In genomic region chr8:122566766-122567165, GRCm38 (mm10) we compare ENCODE assay signal across 8 mouse cellular contexts. TPM values are rescaled to one million over a fixed set of nuclear protein-coding genes. Genes with fewer than 3 reads are reported as not detected.
DNase-seq lines count a peak whose midpoint lies in the region; ATAC-seq and TF ChIP-seq lines count a peak whose summit lies in the region.

No protein-coding gene starts in this region.

- TF ChIP-seq CTCF in bone marrow, adult 2 months (IDR thresholded peaks at IDR 0.05; ENCODE audit: control insufficient read depth, insufficient read depth, low read length), result no peak

- peak overlapping the region; percentile 80 for H3K9ac ChIP-seq in lung, embryonic 16.5 days (ENCODE audit: low read length)
- H3K9ac ChIP-seq in forebrain, embryonic 16.5 days (replicated peaks; ENCODE audit: low read depth, low read length), result peak overlapping the region; percentile 75
- peak overlapping the region; percentile 99 for H3K9ac ChIP-seq in liver, embryonic 11.5 days (ENCODE audit: low read depth, low read length)
- H3K9ac ChIP-seq in stomach, embryonic 15.5 days, result peak overlapping the region; percentile 67; the same call in 1 of the 2 replicates

- peak overlapping the region; percentile 82 for H3K4me3 ChIP-seq in lung, embryonic 16.5 days (ENCODE audit: low read length)
- peak overlapping the region; percentile 95 for H3K4me3 ChIP-seq in bone marrow, adult 2 months (replicated peaks; ENCODE audit: control insufficient read depth, low read depth, low read length)
- H3K4me3 ChIP-seq in forebrain, embryonic 16.5 days (replicated peaks; ENCODE audit: low read length), result peak overlapping the region; percentile 89
- H3K4me3 ChIP-seq in liver, embryonic 11.5 days (ENCODE audit: low read depth, low read length), result peak overlapping the region; percentile 99
- H3K4me3 ChIP-seq in stomach, embryonic 15.5 days (replicated peaks), result peak overlapping the region; percentile 95

- H3K27me3 ChIP-seq in lung, embryonic 16.5 days (ENCODE audit: control insufficient read depth, insufficient read depth, low read depth, low read length), result no peaks in the 10 kb centered on the region
- no peaks in the 10 kb centered on the region for H3K27me3 ChIP-seq in forebrain, embryonic 16.5 days (replicated peaks; ENCODE audit: control insufficient read depth, insufficient read depth, low read length)
- no peaks in the 10 kb centered on the region for H3K27me3 ChIP-seq in liver, embryonic 11.5 days (replicated peaks; ENCODE audit: control insufficient read depth, insufficient read depth, low read length)
- H3K27me3 ChIP-seq in stomach, embryonic 15.5 days (replicated peaks), result no peaks in the 10 kb centered on the region

- no peak for TF ChIP-seq POLR2A in bone marrow, adult 2 months (IDR thresholded peaks at IDR 0.05; ENCODE audit: borderline replicate concordance, control insufficient read depth, low read depth, low read length)

- WGBS in lung, embryonic 16.5 days, result 11% methylated on average over 6 of the region's 6 CpGs
- WGBS in bone marrow, adult 2 months, result 27% methylated on average over 6 of the region's 6 CpGs
- 19% methylated on average over 6 of the region's 6 CpGs for WGBS in forebrain, embryonic 16.5 days
- 22% methylated on average over 6 of the region's 6 CpGs for WGBS in liver, embryonic 11.5 days
- WGBS in stomach, embryonic 15.5 days, result 27% methylated on average over 6 of the region's 6 CpGs

- no peaks in the 10 kb centered on the region for H3K9me3 ChIP-seq in lung, embryonic 16.5 days (ENCODE audit: control insufficient read depth, low read length)
- no peaks in the 10 kb centered on the region for H3K9me3 ChIP-seq in forebrain, embryonic 16.5 days (ENCODE audit: control insufficient read depth, low read length)
- H3K9me3 ChIP-seq in liver, embryonic 11.5 days (ENCODE audit: control insufficient read depth, low read length), result no peaks in the 10 kb centered on the region
- H3K9me3 ChIP-seq in stomach, embryonic 15.5 days, result no peaks in the 10 kb centered on the region

- no peak for DNase-seq in lung, postnatal 14 days
- DNase-seq in liver, embryonic 11.5 days (ENCODE audit: low spot score), result no peak
- no peak for DNase-seq in yolk sac, embryonic 10.5 days (ENCODE audit: low spot score)
- DNase-seq in gastrocnemius, postnatal 4 days (ENCODE audit: low spot score in 2 of 2), result no peak

- no peak for ATAC-seq in lung, embryonic 16.5 days (ENCODE audit: low read depth)
- ATAC-seq in forebrain, embryonic 16.5 days, result no peak
- ATAC-seq in liver, embryonic 11.5 days (replicated peaks; ENCODE audit: low FRiP score), result no peak
- no peak for ATAC-seq in stomach, embryonic 15.5 days (ENCODE audit: insufficient read depth, low FRiP score, low read depth)

- peaks cover 19% of the 10 kb centered on the region for H3K4me1 ChIP-seq in lung, embryonic 16.5 days (replicated peaks; ENCODE audit: control insufficient read depth, insufficient read depth, low read length)
- peaks cover 3% of the 10 kb centered on the region; the same call in 1 of the 2 replicates for H3K4me1 ChIP-seq in bone marrow, adult 2 months (ENCODE audit: control insufficient read depth, insufficient read depth, low read length)
- H3K4me1 ChIP-seq in forebrain, embryonic 16.5 days (replicated peaks; ENCODE audit: control insufficient read depth, insufficient read depth, low read length), result peaks cover 19% of the 10 kb centered on the region
- peaks cover 28% of the 10 kb centered on the region for H3K4me1 ChIP-seq in liver, embryonic 11.5 days (replicated peaks; ENCODE audit: control insufficient read depth, insufficient read depth, low read length)
- H3K4me1 ChIP-seq in stomach, embryonic 15.5 days, result peaks cover 22% of the 10 kb centered on the region

- peak overlapping the region; percentile 73 for H3K4me2 ChIP-seq in lung, embryonic 16.5 days (ENCODE audit: low read depth, low read length)
- peak overlapping the region; percentile 72 for H3K4me2 ChIP-seq in forebrain, embryonic 16.5 days (ENCODE audit: low read length)
- H3K4me2 ChIP-seq in liver, embryonic 11.5 days, result peak overlapping the region; percentile 87
- H3K4me2 ChIP-seq in stomach, embryonic 15.5 days, result peak overlapping the region; percentile 84

- H3K36me3 ChIP-seq in lung, embryonic 16.5 days (ENCODE audit: control insufficient read depth, insufficient read depth, low read length), result peaks cover 7% of the 10 kb centered on the region
- H3K36me3 ChIP-seq in forebrain, embryonic 16.5 days (ENCODE audit: control insufficient read depth, insufficient read depth), result no peaks in the 10 kb centered on the region
- peaks cover 27% of the 10 kb centered on the region for H3K36me3 ChIP-seq in liver, embryonic 11.5 days (ENCODE audit: control insufficient read depth, insufficient read depth, low read length)
- H3K36me3 ChIP-seq in stomach, embryonic 15.5 days, result peaks cover 25% of the 10 kb centered on the region

- peak overlapping the region; percentile 97 for H3K27ac ChIP-seq in lung, embryonic 16.5 days (ENCODE audit: low read length)
- peak overlapping the region; percentile 96 for H3K27ac ChIP-seq in bone marrow, adult 2 months (ENCODE audit: control insufficient read depth, insufficient read depth, low read depth, low read length, poor library complexity)
- peak overlapping the region; percentile 82; the same call in 1 of the 2 replicates for H3K27ac ChIP-seq in forebrain, embryonic 16.5 days (ENCODE audit: low read length)
- peak overlapping the region; percentile 98 for H3K27ac ChIP-seq in liver, embryonic 11.5 days (ENCODE audit: low read depth, low read length)
- peak overlapping the region; percentile 96 for H3K27ac ChIP-seq in stomach, embryonic 15.5 days

RNA-seq across cellular contexts. Expression of gene Cdt1, which starts 1.0 kb away (rescaled TPM):
- 39.1 and 41.1 TPM in 2 replicates for polyA plus RNA-seq in lung, embryonic 16.5 days (2015; fragmentation: Nextera tagmentation; extraction: Ambion mirVana)
- polyA plus RNA-seq in bone marrow, adult 2 months (2011; ENCODE audit: insufficient read depth, insufficient read length, low replicate concordance, missing spikeins), result 62.8 and 68.5 TPM in 2 replicates
- 12.0 and 13.9 TPM in 2 replicates for polyA plus RNA-seq in forebrain, embryonic 16.5 days (2015; fragmentation: Nextera tagmentation; extraction: Ambion mirVana)
- 93.2 and 98.2 TPM in 2 replicates for polyA plus RNA-seq in liver, embryonic 11.5 days (2014; fragmentation: Nextera tagmentation; extraction: Ambion mirVana)
- polyA plus RNA-seq in stomach, embryonic 15.5 days (2015; fragmentation: Nextera tagmentation; extraction: Ambion mirVana), result 34.9 and 37.0 TPM in 2 replicates
- total RNA-seq in gastrocnemius, postnatal 4 days (2021), result 10 to 100 TPM; 14.7 to 17.1 TPM

RNA-seq across cellular contexts. Expression of gene Aprt, which starts 9.9 kb away (rescaled TPM):
- polyA plus RNA-seq in lung, embryonic 16.5 days (2015; fragmentation: Nextera tagmentation; extraction: Ambion mirVana), result 279 and 290 TPM in 2 replicates
- polyA plus RNA-seq in bone marrow, adult 2 months (2011; ENCODE audit: insufficient read depth, insufficient read length, low replicate concordance, missing spikeins), result 41.8 and 95.4 TPM in 2 replicates
- polyA plus RNA-seq in forebrain, embryonic 16.5 days (2015; fragmentation: Nextera tagmentation; extraction: Ambion mirVana), result 184 and 204 TPM in 2 replicates
- polyA plus RNA-seq in liver, embryonic 11.5 days (2014; fragmentation: Nextera tagmentation; extraction: Ambion mirVana), result 400 and 425 TPM in 2 replicates
- 354 and 399 TPM in 2 replicates for polyA plus RNA-seq in stomach, embryonic 15.5 days (2015; fragmentation: Nextera tagmentation; extraction: Ambion mirVana)
- total RNA-seq in gastrocnemius, postnatal 4 days (2021), result 10 to 100 TPM; 37.0 to 40.0 TPM

RNA-seq across cellular contexts. Expression of gene Piezo1, which starts 15.6 kb away (rescaled TPM):
- 23.3 and 30.0 TPM in 2 replicates for polyA plus RNA-seq in lung, embryonic 16.5 days (2015; fragmentation: Nextera tagmentation; extraction: Ambion mirVana)
- polyA plus RNA-seq in bone marrow, adult 2 months (2011; ENCODE audit: insufficient read depth, insufficient read length, low replicate concordance, missing spikeins), result 21.6 and 49.3 TPM in 2 replicates
- 1.9 and 3.4 TPM in 2 replicates for polyA plus RNA-seq in forebrain, embryonic 16.5 days (2015; fragmentation: Nextera tagmentation; extraction: Ambion mirVana)
- polyA plus RNA-seq in liver, embryonic 11.5 days (2014; fragmentation: Nextera tagmentation; extraction: Ambion mirVana), result 29.7 and 45.8 TPM in 2 replicates
- 12.8 and 16.3 TPM in 2 replicates for polyA plus RNA-seq in stomach, embryonic 15.5 days (2015; fragmentation: Nextera tagmentation; extraction: Ambion mirVana)
- 10 to 100 TPM; 51.5 to 54.6 TPM for total RNA-seq in gastrocnemius, postnatal 4 days (2021)

RNA-seq across cellular contexts. Expression of gene Galns, which starts 44.5 kb away (rescaled TPM):
- 15.0 and 15.2 TPM in 2 replicates for polyA plus RNA-seq in lung, embryonic 16.5 days (2015; fragmentation: Nextera tagmentation; extraction: Ambion mirVana)
- 18.7 and 40.6 TPM in 2 replicates for polyA plus RNA-seq in bone marrow, adult 2 months (2011; ENCODE audit: insufficient read depth, insufficient read length, low replicate concordance, missing spikeins)
- polyA plus RNA-seq in forebrain, embryonic 16.5 days (2015; fragmentation: Nextera tagmentation; extraction: Ambion mirVana), result 3.8 and 4.6 TPM in 2 replicates
- 6.5 and 6.6 TPM in 2 replicates for polyA plus RNA-seq in liver, embryonic 11.5 days (2014; fragmentation: Nextera tagmentation; extraction: Ambion mirVana)
- 11.9 and 13.1 TPM in 2 replicates for polyA plus RNA-seq in stomach, embryonic 15.5 days (2015; fragmentation: Nextera tagmentation; extraction: Ambion mirVana)
- total RNA-seq in gastrocnemius, postnatal 4 days (2021), result 10 to 100 TPM in 1 of 2 experiments, 1 to 10 TPM in 1; 9.7 to 10.3 TPM

RNA-seq across cellular contexts. Expression of gene Trappc2l, which starts 44.7 kb away (rescaled TPM):
- polyA plus RNA-seq in lung, embryonic 16.5 days (2015; fragmentation: Nextera tagmentation; extraction: Ambion mirVana), result 48.0 and 62.6 TPM in 2 replicates
- polyA plus RNA-seq in bone marrow, adult 2 months (2011; ENCODE audit: insufficient read depth, insufficient read length, low replicate concordance, missing spikeins), result 14.0 and 36.5 TPM in 2 replicates
- polyA plus RNA-seq in forebrain, embryonic 16.5 days (2015; fragmentation: Nextera tagmentation; extraction: Ambion mirVana), result 72.0 and 92.6 TPM in 2 replicates
- 40.3 and 44.6 TPM in 2 replicates for polyA plus RNA-seq in liver, embryonic 11.5 days (2014; fragmentation: Nextera tagmentation; extraction: Ambion mirVana)
- polyA plus RNA-seq in stomach, embryonic 15.5 days (2015; fragmentation: Nextera tagmentation; extraction: Ambion mirVana), result 49.7 and 61.8 TPM in 2 replicates
- total RNA-seq in gastrocnemius, postnatal 4 days (2021), result 10 to 100 TPM; 45.6 to 49.6 TPM
